8 mouse cellular contexts compared by ENCODE assay signal in the genomic region with DNA sequence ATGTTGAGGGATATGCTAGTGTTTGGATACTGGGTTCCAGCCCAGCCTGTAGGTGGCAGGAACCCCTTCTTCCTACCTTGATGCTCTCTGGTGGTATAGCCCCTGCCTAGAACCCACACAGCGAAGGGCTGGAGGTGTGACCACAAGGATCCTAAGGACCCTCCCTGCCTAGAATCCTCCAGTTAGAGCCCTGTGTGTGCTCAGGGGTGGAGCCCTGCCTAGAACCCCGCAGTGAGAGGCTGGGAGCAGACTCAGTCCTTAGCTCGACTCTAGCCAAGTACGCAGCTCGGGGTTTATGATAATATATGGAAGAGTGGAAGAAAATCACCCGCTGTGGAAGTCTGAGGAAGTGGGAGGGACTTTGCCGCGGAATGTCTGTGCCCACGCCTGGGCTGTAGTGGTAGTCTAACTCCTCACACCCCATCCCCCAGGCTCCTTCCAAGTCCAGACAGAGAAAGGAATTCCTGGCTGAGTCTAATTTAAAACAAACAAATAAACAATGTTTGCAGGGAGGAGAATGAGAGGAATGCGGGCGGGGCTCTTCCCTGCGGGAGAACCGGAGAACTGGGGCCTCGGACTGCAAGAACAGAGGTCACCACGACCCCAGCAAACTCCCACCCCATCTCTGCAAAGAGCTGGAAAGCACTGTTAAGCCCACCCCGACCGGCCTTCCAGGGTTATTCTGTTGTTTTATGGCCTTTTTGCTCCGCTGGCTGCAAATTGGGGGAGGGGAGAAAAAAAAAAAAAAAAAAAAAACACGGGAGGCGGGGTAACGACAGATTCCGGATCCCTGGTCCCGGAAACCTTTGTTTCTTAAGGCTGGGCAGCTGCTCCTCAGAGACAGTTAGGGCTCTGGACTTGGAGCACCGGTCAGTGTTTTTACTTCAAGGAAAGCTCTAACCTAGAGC. TPM values are rescaled to one million over a fixed set of nuclear protein-coding genes. Genes with fewer than 3 reads are reported as not detected.
DNase-seq lines count a peak whose midpoint lies in the region; ATAC-seq lines count a peak whose summit lies in the region.

No protein-coding gene starts in this region.

- H3K4me3 ChIP-seq in embryonic facial prominence, embryonic 12.5 days, result peak overlapping the region; percentile 35
- H3K4me3 ChIP-seq in midbrain, embryonic 16.5 days (ENCODE audit: low read depth, low read length), result peak overlapping the region; percentile 33

- H3K4me2 ChIP-seq in embryonic facial prominence, embryonic 12.5 days (replicated peaks), result peak overlapping the region; percentile 56
- peak overlapping the region; percentile 67 for H3K4me2 ChIP-seq in midbrain, embryonic 16.5 days (ENCODE audit: low read length)

- no peaks in the 10 kb centered on the region for H3K27me3 ChIP-seq in embryonic facial prominence, embryonic 12.5 days
- no peaks in the 10 kb centered on the region for H3K27me3 ChIP-seq in midbrain, embryonic 16.5 days (ENCODE audit: control insufficient read depth, insufficient read depth, low read depth, low read length)

- WGBS in embryonic facial prominence, embryonic 12.5 days, result under 1% methylated on average over 23 of the region's 24 CpGs
- WGBS in midbrain, embryonic 16.5 days, result 1% methylated on average over 24 of the region's 24 CpGs

- no peaks in the 10 kb centered on the region for H3K36me3 ChIP-seq in embryonic facial prominence, embryonic 12.5 days
- H3K36me3 ChIP-seq in midbrain, embryonic 16.5 days (ENCODE audit: control insufficient read depth, insufficient read depth, low read length), result no peaks in the 10 kb centered on the region

- H3K4me1 ChIP-seq in embryonic facial prominence, embryonic 12.5 days, result peaks cover 29% of the 10 kb centered on the region
- H3K4me1 ChIP-seq in midbrain, embryonic 16.5 days (ENCODE audit: control insufficient read depth, insufficient read depth, low read length), result peaks cover 11% of the 10 kb centered on the region

- peak; percentile 63 for DNase-seq in ovary, postnatal 36 days (ENCODE audit: low spot score)
- no peak for DNase-seq in ovary, postnatal 14 days (ENCODE audit: low spot score)
- DNase-seq in heart, adult 8-10 months (ENCODE audit: low spot score), result peak; percentile 63
- peak; percentile 69 to 82 for DNase-seq in kidney, adult 8-10 months
- DNase-seq in liver, result peak; percentile 60
- peak; percentile 65 for DNase-seq in thymus, postnatal 0 days (ENCODE audit: low spot score)

- H3K9ac ChIP-seq in embryonic facial prominence, embryonic 12.5 days, result peak overlapping the region; percentile 40; the same call in 1 of the 2 replicates
- peak overlapping the region; percentile 49 for H3K9ac ChIP-seq in midbrain, embryonic 16.5 days (ENCODE audit: low read depth, low read length)

- peak; percentile 94 for ATAC-seq in embryonic facial prominence, embryonic 12.5 days (ENCODE audit: insufficient number of reproducible peaks, insufficient read depth, low FRiP score, low TSS enrichment)
- ATAC-seq in midbrain, embryonic 16.5 days, result peak; percentile 80

- H3K27ac ChIP-seq in embryonic facial prominence, embryonic 12.5 days, result peak overlapping the region; percentile 93
- H3K27ac ChIP-seq in midbrain, embryonic 16.5 days (ENCODE audit: low read length), result peak overlapping the region; percentile 40; the same call in 1 of the 2 replicates

- no peaks in the 10 kb centered on the region for H3K9me3 ChIP-seq in embryonic facial prominence, embryonic 12.5 days
- no peaks in the 10 kb centered on the region for H3K9me3 ChIP-seq in midbrain, embryonic 16.5 days (replicated peaks; ENCODE audit: control insufficient read depth, low read length, poor library complexity, severe bottlenecking)

RNA-seq across cellular contexts. Expression of a gene that starts 13.3 kb away (rescaled TPM):
- 352 and 363 TPM in 2 replicates for polyA plus RNA-seq in embryonic facial prominence, embryonic 12.5 days (2016; fragmentation: Nextera tagmentation; extraction: Ambion mirVana)
- 10 to 100 TPM; 45.4 to 57.7 (median 49.9) TPM for total RNA-seq in heart, adult 8-10 months (2022)
- 58.8 and 65.1 TPM in 2 replicates for polyA plus RNA-seq in midbrain, embryonic 16.5 days (2015; fragmentation: Nextera tagmentation; extraction: Ambion mirVana)
- polyA plus RNA-seq in thymus, postnatal 0 days (2015; fragmentation: Nextera tagmentation; extraction: Ambion mirVana), result 217 and 246 TPM in 2 replicates

RNA-seq across cellular contexts. Expression of a gene that starts 20.1 kb away (rescaled TPM):
- polyA plus RNA-seq in embryonic facial prominence, embryonic 12.5 days (2016; fragmentation: Nextera tagmentation; extraction: Ambion mirVana), result 2.0 and 3.1 TPM in 2 replicates
- total RNA-seq in heart, adult 8-10 months (2022), result under 1 TPM in 3 of 4 experiments, not detected in 1; 0.31 to 0.75 (median 0.60) TPM
- 0.34 and 0.73 TPM in 2 replicates for polyA plus RNA-seq in midbrain, embryonic 16.5 days (2015; fragmentation: Nextera tagmentation; extraction: Ambion mirVana)
- 7.5 and 10.5 TPM in 2 replicates for polyA plus RNA-seq in thymus, postnatal 0 days (2015; fragmentation: Nextera tagmentation; extraction: Ambion mirVana)

RNA-seq across cellular contexts. Expression of a gene that starts 33.4 kb away (rescaled TPM):
- 10.1 and 11.3 TPM in 2 replicates for polyA plus RNA-seq in embryonic facial prominence, embryonic 12.5 days (2016; fragmentation: Nextera tagmentation; extraction: Ambion mirVana)
- total RNA-seq in heart, adult 8-10 months (2022), result 1 to 10 TPM in 1 of 4 experiments, not detected in 3; 2.4 TPM
- polyA plus RNA-seq in midbrain, embryonic 16.5 days (2015; fragmentation: Nextera tagmentation; extraction: Ambion mirVana), result 12.5 and 12.7 TPM in 2 replicates
- 1.7 TPM in 2 replicates for polyA plus RNA-seq in thymus, postnatal 0 days (2015; fragmentation: Nextera tagmentation; extraction: Ambion mirVana)

RNA-seq across cellular contexts. Expression of a gene that starts 33.5 kb away (rescaled TPM):
- 169 and 181 TPM in 2 replicates for polyA plus RNA-seq in embryonic facial prominence, embryonic 12.5 days (2016; fragmentation: Nextera tagmentation; extraction: Ambion mirVana)
- total RNA-seq in heart, adult 8-10 months (2022), result under 1 TPM in 3 of 4 experiments, not detected in 1; 0.19 to 0.41 (median 0.29) TPM
- polyA plus RNA-seq in midbrain, embryonic 16.5 days (2015; fragmentation: Nextera tagmentation; extraction: Ambion mirVana), result 471 and 472 TPM in 2 replicates
- 3.3 and 3.4 TPM in 2 replicates for polyA plus RNA-seq in thymus, postnatal 0 days (2015; fragmentation: Nextera tagmentation; extraction: Ambion mirVana)

RNA-seq across cellular contexts. Expression of a gene that starts 45.1 kb away (rescaled TPM):
- 0.33 and 0.55 TPM in 2 replicates for polyA plus RNA-seq in embryonic facial prominence, embryonic 12.5 days (2016; fragmentation: Nextera tagmentation; extraction: Ambion mirVana)
- total RNA-seq in heart, adult 8-10 months (2022), result under 1 TPM in 1 of 4 experiments, not detected in 3; 0.57 TPM
- polyA plus RNA-seq in midbrain, embryonic 16.5 days (2015; fragmentation: Nextera tagmentation; extraction: Ambion mirVana), result not detected in 2 replicates
- 0.30 and 0.74 TPM in 2 replicates for polyA plus RNA-seq in thymus, postnatal 0 days (2015; fragmentation: Nextera tagmentation; extraction: Ambion mirVana)
